In the genomic region with DNA sequence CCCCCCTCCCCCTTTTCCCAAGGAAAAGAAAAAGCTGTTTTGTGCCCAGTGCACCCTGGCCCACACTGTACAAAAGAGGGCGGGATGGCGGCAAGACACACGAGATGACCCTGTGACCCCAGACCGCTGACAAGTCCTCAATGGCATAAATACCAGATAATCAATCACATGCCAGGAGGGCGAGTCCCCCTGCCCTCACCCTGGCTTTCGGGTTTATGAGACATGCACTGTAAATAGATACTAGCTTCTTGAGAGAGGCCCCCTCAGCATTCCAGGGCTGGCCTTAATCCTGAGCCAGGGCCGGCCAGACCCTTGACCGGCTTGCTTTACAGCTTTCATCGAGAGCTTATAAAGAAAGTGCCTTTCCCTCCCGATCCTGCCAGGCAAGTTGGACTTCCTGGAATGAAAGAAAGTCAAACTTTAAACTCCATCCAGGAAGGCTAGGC, we compare ENCODE assay signal across 10 mouse cellular contexts.
DNase-seq lines count a peak whose midpoint lies in the region; ATAC-seq and TF ChIP-seq lines count a peak whose summit lies in the region.
"Had no signal": no experiment of that assay in that cellular context is flagged by ENCODE, and none has a peak within 500 bp of the region (broad histone marks: within the 10 kb centered on the region; RNA-seq: fewer than 3 reads in every experiment).

No protein-coding gene starts in this region.

- no peak for TF ChIP-seq CTCF in heart, postnatal 0 days (IDR thresholded peaks at IDR 0.05; ENCODE audit: low read depth)
- no peak for TF ChIP-seq CTCF in intestine, postnatal 0 days (IDR thresholded peaks at IDR 0.05; ENCODE audit: low read depth)

- no peak overlapping the region for H3K4me3 ChIP-seq in heart, postnatal 0 days (ENCODE audit: low read depth, low read length)
- H3K4me3 ChIP-seq in intestine, postnatal 0 days (ENCODE audit: low read depth, low read length): no peak overlapping the region

- no peak overlapping the region for H3K9ac ChIP-seq in heart, postnatal 0 days (replicated peaks; ENCODE audit: low read depth, low read length)
- H3K9ac ChIP-seq in intestine, postnatal 0 days (ENCODE audit: low read depth, low read length): 0 out of 2 replicates have a peak overlapping the region, but pooled peaks have one; percentile 11

- H3K36me3 ChIP-seq in heart, postnatal 0 days (replicated peaks; ENCODE audit: control insufficient read depth, insufficient read depth, low read length): no peaks in the 10 kb centered on the region
- H3K36me3 ChIP-seq in intestine, postnatal 0 days (ENCODE audit: control insufficient read depth, insufficient read depth): no peaks in the 10 kb centered on the region

- 0 out of 2 replicates have a peak overlapping the region, but pooled peaks have one; percentile 39 for H3K27ac ChIP-seq in heart, postnatal 0 days (ENCODE audit: low read depth)
- no peak overlapping the region for H3K27ac ChIP-seq in intestine, postnatal 0 days (ENCODE audit: low read depth, low read length)

- no peaks in the 10 kb centered on the region for H3K27me3 ChIP-seq in heart, postnatal 0 days (ENCODE audit: control insufficient read depth, insufficient read depth, low read length)
- no peaks in the 10 kb centered on the region for H3K27me3 ChIP-seq in intestine, postnatal 0 days (replicated peaks; ENCODE audit: control insufficient read depth, insufficient read depth, low read length)
- H3K27me3 ChIP-seq: CH12.LX had no signal

- H3K9me3 ChIP-seq in heart, postnatal 0 days (replicated peaks; ENCODE audit: control insufficient read depth, low read length): no peaks in the 10 kb centered on the region
- H3K9me3 ChIP-seq in intestine, postnatal 0 days (ENCODE audit: control insufficient read depth): no peaks in the 10 kb centered on the region

- DNase-seq in heart, postnatal 0 days (ENCODE audit: low spot score): no peak
- no peak for DNase-seq in heart, postnatal 14 days
- DNase-seq in embryo, embryonic 11 days: peak; percentile 82
- DNase-seq in lung, postnatal 14 days: peak; percentile 37
- no peak for DNase-seq in thymus, postnatal 4 days
- no peak for DNase-seq in Muller cell, postnatal 12 days (ENCODE audit: inconsistent ontology term)
- DNase-seq in urinary bladder, postnatal 4 days (ENCODE audit: low spot score in 2 of 2): no peak
- DNase-seq: gastrocnemius, postnatal 36 days had no signal

- no peak for ATAC-seq in heart, postnatal 0 days (ENCODE audit: insufficient read depth, low read depth)
- peak; percentile 51 for ATAC-seq in intestine, postnatal 0 days

- no peak overlapping the region for H3K4me2 ChIP-seq in heart, postnatal 0 days (ENCODE audit: low read depth, low read length)
- peak overlapping the region; percentile 44 for H3K4me2 ChIP-seq in intestine, postnatal 0 days (replicated peaks; ENCODE audit: low read depth)

- intact Hi-C loops in heart, postnatal 14 days (cut with DNase I): no loop called here

- peaks cover 25% of the 10 kb centered on the region for H3K4me1 ChIP-seq in heart, postnatal 0 days (ENCODE audit: control insufficient read depth, insufficient read depth)
- peaks cover 9% of the 10 kb centered on the region; the same call in 1 of the 2 replicates for H3K4me1 ChIP-seq in intestine, postnatal 0 days (replicated peaks; ENCODE audit: control insufficient read depth, insufficient read depth, low read length)

- no peak for TF ChIP-seq EP300 in heart, postnatal 0 days (IDR thresholded peaks at IDR 0.05; ENCODE audit: low read depth)

- 18% methylated on average over 10 of the region's 10 CpGs for WGBS in heart, postnatal 0 days
- WGBS in intestine, postnatal 0 days: 17% methylated on average over 10 of the region's 10 CpGs

Comparison
In these comparisons a context has a peak if more than half of its experiments do, and no peak if none do; other contexts are left out.
1. DNase-seq: peak in embryo, embryonic 11 days (single experiment) and lung, postnatal 14 days (single experiment); none in heart, postnatal 0 days (single experiment), heart, postnatal 14 days (0 of 2), thymus, postnatal 4 days (single experiment), Muller cell, postnatal 12 days (single experiment) and urinary bladder, postnatal 4 days (0 of 2).